Mouse (Mus musculus): Measurements from ENCODE around the gene Cped1.

DNA sequence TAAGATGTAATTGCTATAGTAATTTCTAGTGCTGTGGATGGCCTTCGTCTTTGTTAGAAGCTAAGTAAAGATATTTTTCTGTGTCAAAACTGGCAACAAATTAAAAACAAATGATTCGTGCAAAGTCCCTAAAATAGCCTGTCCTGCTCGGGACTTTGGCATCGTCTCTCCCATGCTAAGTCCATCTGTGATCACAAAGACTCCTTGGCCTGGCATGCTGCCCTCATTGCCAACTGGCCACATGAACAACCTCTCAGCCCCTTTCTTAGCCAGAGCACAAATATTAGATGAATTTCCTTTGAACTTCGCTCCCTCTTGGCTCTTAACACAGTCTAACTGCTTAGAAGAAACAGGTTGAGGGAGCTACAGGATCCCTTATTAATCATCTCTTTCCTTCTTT is 171.7 kb downstream of the Cped1 start:
- TF ChIP-seq CTCF (IDR thresholded peaks at IDR 0.05) (no peak), POLR2A (IDR thresholded peaks at IDR 0.05; ENCODE audit: insufficient read depth, low read depth, low read length) (no peak), EP300 (IDR thresholded peaks at IDR 0.05; ENCODE audit: insufficient read depth, low read depth, low read length) (no peak)

Measured in heart, adult 2 months (tissue).